Mouse (Mus musculus) G1E (cell line): Measurements from ENCODE around the gene Nop56. TPM values are rescaled to one million over a fixed set of nuclear protein-coding genes. Genes with fewer than 3 reads are reported as not detected.

Experiments
- ATAC-seq: 2 replicates; pipeline ENCODE4 v1.8.0; 2016; ENCODE audit warnings: mild to moderate bottlenecking; ENCODE audit not compliant: insufficient number of reproducible peaks, poor library complexity, low FRiP score, severe bottlenecking; ENCODE audit errors: extremely low read depth
- DNase-seq: peaks from one replicate; pipeline ENCODE4 v3.0.0; 2012; ENCODE audit warnings: low spot score
- H3K27me3 ChIP-seq: 2 replicates; pipeline ENCODE4 v1.6.1; 2012; ENCODE audit warnings: mild to moderate bottlenecking, low read length, inconsistent platforms; ENCODE audit not compliant: insufficient read depth
- H3K36me3 ChIP-seq: replicated peaks from 2 replicates; pipeline ENCODE3; 2012; ENCODE audit warnings: mild to moderate bottlenecking, inconsistent platforms
- H3K4me1 ChIP-seq: 2 replicates; pipeline ENCODE4 v1.6.1; 2012; ENCODE audit warnings: low read depth, low read length, inconsistent platforms, mixed read lengths; ENCODE audit not compliant: insufficient read depth
- H3K4me3 ChIP-seq: 2 replicates; pipeline ENCODE4 v1.5.1; 2012; ENCODE audit warnings: low read depth, mild to moderate bottlenecking, inconsistent platforms, low read length, moderate library complexity, mixed read lengths
- H3K9me3 ChIP-seq: replicated peaks from 2 replicates; pipeline ENCODE4 v1.6.1; 2012; ENCODE audit warnings: inconsistent platforms
- CTCF ChIP-seq: IDR thresholded peaks from 2 replicates; pipeline ENCODE4 v1.5.1; 2012; ENCODE audit warnings: low read depth, low read length, inconsistent platforms, mixed read lengths
- GATA1 ChIP-seq: IDR thresholded peaks from 2 replicates; pipeline ENCODE4 v1.6.1; 2012; ENCODE audit warnings: borderline replicate concordance, low read length, inconsistent platforms, mixed read lengths
- GATA2 ChIP-seq: IDR thresholded peaks from 2 replicates; pipeline ENCODE4 v1.6.1; 2012; ENCODE audit warnings: low read depth, low read length, inconsistent platforms, borderline replicate concordance
- POLR2AphosphoS5 ChIP-seq: IDR thresholded peaks from 2 replicates; pipeline ENCODE4 v1.6.1; 2012; ENCODE audit warnings: low read depth, low read length, inconsistent platforms; ENCODE audit not compliant: insufficient replicate concordance
- TAL1 ChIP-seq: conservative IDR thresholded peaks from 2 replicates; pipeline ENCODE4 v1.6.1; 2012; ENCODE audit warnings: low read depth, low read length, inconsistent platforms, mixed read lengths
- polyA plus RNA-seq: library from polyadenylated mRNA; stranded (reverse); fragments of >175 nt; gene quantifications from 2 replicates; pipeline ENCODE4 v1.2.3, GENCODE M21; 2012
- total RNA-seq, 2 experiments: library from RNA; stranded (forward) in 1 of 2; stranded (reverse) in 1 of 2; fragments of 200-1000 nt in 1 of 2; fragments of >200 nt in 1 of 2; fragmentation: Nextera tagmentation in 1 of 2; gene quantifications; 2 replicates each; pipeline ENCODE4 v1.2.3; 2014 to 2017

Nop56 gene
- total RNA-seq (2014; fragmentation: Nextera tagmentation) (673 and 768 TPM in 2 replicates), total RNA-seq (2017) (325 and 381 TPM in 2 replicates), polyA plus RNA-seq (92.9 and 102 TPM in 2 replicates)

DNA sequence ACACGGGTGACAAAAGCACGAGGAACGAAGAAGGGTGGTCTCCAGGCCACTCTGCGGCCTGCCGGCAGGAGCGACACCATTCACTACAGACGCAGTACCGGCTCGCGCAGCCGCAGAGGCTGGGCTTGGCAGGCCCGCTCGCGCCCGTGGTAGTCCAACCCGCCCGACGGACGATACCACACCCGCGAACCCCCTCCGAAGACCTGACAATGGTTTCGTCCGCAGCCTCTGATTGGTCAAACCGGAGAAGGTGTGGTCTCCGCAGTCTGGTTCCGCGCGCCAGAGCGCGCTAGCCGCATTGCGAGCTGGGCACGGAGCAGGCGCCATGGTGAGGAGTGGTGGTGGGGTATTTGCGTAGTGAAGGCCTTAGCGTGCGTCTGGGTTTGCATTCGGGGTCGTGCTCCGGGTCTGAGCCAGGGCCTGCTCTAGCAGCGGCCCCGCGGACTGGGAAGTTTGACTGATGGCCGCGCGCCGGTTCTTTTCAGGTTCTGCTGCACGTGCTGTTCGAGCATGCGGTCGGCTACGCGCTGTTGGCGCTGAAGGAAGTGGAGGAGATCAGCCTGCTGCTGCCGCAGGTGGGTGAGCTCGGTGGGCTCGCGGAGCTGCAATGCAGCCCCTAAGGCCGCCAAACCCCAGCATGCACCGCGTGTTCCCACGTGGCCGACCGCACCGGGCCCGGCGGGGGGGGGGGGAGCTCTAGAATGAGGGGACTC is at the start of gene Nop56:
TSS of gene Nop56 (plus strand) at position 282 of the 713 bp plus-strand sequence.
- peak within 1 kb of the TSS; percentile 84 for H3K4me3 ChIP-seq
- ATAC-seq (peak; percentile 82), DNase-seq (peak; percentile 95)
- no peaks in the 10 kb centered on the region for H3K9me3 ChIP-seq
- TF ChIP-seq POLR2AphosphoS5, result peak; percentile 96
- no peak for TF ChIP-seq TAL1
- no peak for TF ChIP-seq GATA1
- no peak for TF ChIP-seq GATA2
- no peak for TF ChIP-seq CTCF
- H3K4me1 ChIP-seq, result peaks cover 37% of the 10 kb centered on the region
- peaks cover 48% of the 10 kb centered on the region for H3K36me3 ChIP-seq
- no peaks in the 10 kb centered on the region for H3K27me3 ChIP-seq

DNA sequence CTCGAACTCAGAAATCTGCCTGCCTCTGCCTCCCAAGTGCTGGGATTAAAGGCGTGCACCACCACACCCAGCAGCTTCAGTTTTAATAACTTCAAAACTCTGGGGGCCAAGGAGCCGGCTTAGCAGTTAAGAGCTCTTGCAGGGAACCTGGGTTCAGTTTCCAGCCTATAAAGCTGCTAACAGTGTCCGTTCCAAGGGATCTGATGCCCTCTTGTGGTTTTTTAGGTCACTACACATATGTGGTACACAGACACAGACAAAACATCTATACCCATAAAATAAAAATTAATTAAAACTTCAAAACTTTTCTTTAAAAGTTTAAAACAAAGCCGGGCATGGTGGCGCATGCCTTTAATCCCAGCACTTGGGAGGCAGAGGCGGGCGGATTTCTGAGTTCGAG is 27.3 kb upstream of the Nop56 start:
- Histone ChIP-seq H3K36me3 (no peaks in the 10 kb centered on the region), H3K4me1 (no peaks in the 10 kb centered on the region), H3K27me3 (peaks cover 19% of the 10 kb centered on the region), H3K4me3 (no peak overlapping the region), H3K9me3 (no peaks in the 10 kb centered on the region)
- ATAC-seq (no peak), DNase-seq (peak; percentile 9)
- TF ChIP-seq TAL1 (no peak), GATA1 (no peak), CTCF (no peak), GATA2 (no peak), POLR2AphosphoS5 (no peak)

DNA sequence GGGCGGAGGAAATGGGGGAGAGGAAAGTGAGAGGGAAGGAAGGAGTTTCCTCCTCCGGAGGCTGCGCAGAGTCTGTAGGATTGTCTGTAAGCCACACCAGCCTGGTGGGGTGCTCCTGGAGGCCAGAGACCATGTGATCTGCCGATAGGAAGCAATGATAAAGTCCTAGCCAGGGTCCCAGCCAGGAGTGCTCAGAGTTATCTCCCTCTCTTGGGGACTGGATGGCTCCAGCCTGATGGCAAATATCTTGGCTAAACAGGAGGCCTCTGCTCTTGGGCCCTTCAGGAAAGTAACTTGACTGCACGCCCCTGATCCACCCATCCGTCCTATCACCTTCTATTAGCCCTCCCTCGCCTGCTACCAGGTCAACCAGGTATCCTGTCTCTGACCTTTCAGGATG is 26.0 kb upstream of the Nop56 start:
- TF ChIP-seq CTCF, result no peak
- TF ChIP-seq GATA1, result no peak
- no peak for TF ChIP-seq GATA2
- no peak for TF ChIP-seq TAL1
- no peak for TF ChIP-seq POLR2AphosphoS5
- DNase-seq, result no peak
- ATAC-seq, result no peak
- no peaks in the 10 kb centered on the region for H3K4me1 ChIP-seq
- peaks cover 24% of the 10 kb centered on the region for H3K27me3 ChIP-seq
- no peak overlapping the region for H3K4me3 ChIP-seq
- H3K9me3 ChIP-seq, result no peaks in the 10 kb centered on the region
- no peaks in the 10 kb centered on the region for H3K36me3 ChIP-seq

DNA sequence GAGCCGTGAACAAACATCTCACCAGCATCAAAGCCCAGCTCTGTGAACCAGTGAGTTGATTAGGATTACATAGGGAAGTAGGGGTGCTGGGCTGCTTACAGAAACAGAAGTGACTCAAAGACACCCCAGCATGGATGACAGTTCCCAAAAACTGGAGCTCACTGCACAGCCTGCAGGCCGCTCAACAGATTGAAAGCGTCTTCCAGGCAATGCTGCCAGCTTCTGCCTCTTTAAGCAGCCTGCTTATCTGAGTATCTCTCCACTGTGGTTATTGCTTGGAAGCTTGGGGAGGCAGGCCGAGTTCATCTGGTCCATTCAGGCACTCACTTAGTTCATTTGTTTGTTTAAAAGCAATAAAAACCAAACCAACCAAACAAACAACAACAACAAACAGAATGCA is 17.5 kb upstream of the Nop56 start:
- DNase-seq, result no peak
- H3K4me3 ChIP-seq, result no peak overlapping the region
- no peaks in the 10 kb centered on the region for H3K4me1 ChIP-seq
- H3K36me3 ChIP-seq, result no peaks in the 10 kb centered on the region
- H3K27me3 ChIP-seq, result peaks cover 23% of the 10 kb centered on the region
- no peak for ATAC-seq
- TF ChIP-seq CTCF (no peak), GATA2 (no peak), TAL1 (no peak), GATA1 (no peak), POLR2AphosphoS5 (no peak)
- no peaks in the 10 kb centered on the region for H3K9me3 ChIP-seq

DNA sequence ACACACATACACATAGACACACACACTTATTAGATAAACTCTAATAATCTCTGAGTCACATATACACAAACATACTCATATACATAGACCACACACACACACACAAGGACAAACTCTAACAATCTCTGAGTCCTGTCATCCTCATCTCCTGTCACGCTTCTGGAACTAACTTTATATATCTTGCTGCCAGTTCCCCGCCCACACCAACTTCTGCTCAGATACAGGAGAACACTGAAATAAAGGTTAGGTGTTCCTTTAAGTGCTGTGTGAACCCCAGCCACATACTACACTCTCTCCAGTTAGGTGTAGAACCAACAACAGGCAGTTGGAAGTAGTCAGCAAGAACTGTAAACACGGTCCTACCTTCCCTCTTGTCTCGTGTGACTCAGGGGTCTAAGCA is 13.4 kb upstream of the Nop56 start:
- TF ChIP-seq CTCF, result no peak
- TF ChIP-seq GATA1, result no peak
- TF ChIP-seq POLR2AphosphoS5, result no peak
- TF ChIP-seq GATA2, result no peak
- no peak for TF ChIP-seq TAL1
- no peak for DNase-seq
- H3K4me3 ChIP-seq, result no peak overlapping the region
- H3K9me3 ChIP-seq, result no peaks in the 10 kb centered on the region
- H3K4me1 ChIP-seq, result peaks cover 6% of the 10 kb centered on the region; the same call in 1 of the 2 replicates
- no peak for ATAC-seq
- H3K27me3 ChIP-seq, result peaks cover 39% of the 10 kb centered on the region
- H3K36me3 ChIP-seq, result no peaks in the 10 kb centered on the region

DNA sequence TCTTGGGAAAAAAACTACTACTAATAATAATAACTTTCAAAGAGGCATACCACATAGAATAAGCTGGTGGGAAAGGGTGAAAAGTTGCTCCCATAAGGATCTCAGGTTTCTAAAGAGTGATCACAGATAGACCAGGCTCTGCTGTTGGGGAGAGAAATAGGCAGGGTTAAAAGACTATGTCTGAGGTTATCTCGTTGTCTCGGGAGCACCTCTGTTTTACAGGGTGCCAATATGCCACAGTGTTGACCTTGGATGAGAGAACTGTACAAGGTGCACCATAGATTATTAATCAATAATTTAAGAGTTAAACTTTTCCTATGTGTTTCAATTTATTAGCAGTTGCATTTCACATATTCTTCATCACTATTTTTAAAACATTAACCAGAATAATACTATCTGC is 12.3 kb upstream of the Nop56 start:
- H3K27me3 ChIP-seq, result peaks cover 33% of the 10 kb centered on the region
- TF ChIP-seq GATA2, result no peak
- no peak for TF ChIP-seq CTCF
- no peak for TF ChIP-seq POLR2AphosphoS5
- no peak for TF ChIP-seq TAL1
- TF ChIP-seq GATA1, result no peak
- DNase-seq, result no peak
- no peak overlapping the region for H3K4me3 ChIP-seq
- H3K36me3 ChIP-seq, result no peaks in the 10 kb centered on the region
- no peak for ATAC-seq
- H3K4me1 ChIP-seq, result peaks cover 6% of the 10 kb centered on the region; the same call in 1 of the 2 replicates
- no peaks in the 10 kb centered on the region for H3K9me3 ChIP-seq
